Mouse (Mus musculus) heart, adult 2 months (tissue): Measurements from ENCODE around the gene Nxpe4. TPM values are rescaled to one million over a fixed set of nuclear protein-coding genes. Genes with fewer than 3 reads are reported as not detected.

Experiments used
- DNase-seq, 2 experiments: peaks; one replicate each; pipeline ENCODE4 v3.0.0; 2021
- H3K27ac ChIP-seq: fragments of 200-600 bp; 2 replicates; pipeline ENCODE4 v1.8.1; 2022
- H3K27me3 ChIP-seq: fragments of 200-500 bp; 2 replicates; pipeline ENCODE4 v1.6.1; 2012; ENCODE audit warnings: mild to moderate bottlenecking, low read length, inconsistent platforms, mixed read lengths; ENCODE audit not compliant: control insufficient read depth, insufficient read depth
- H3K36me3 ChIP-seq: fragments of 200-500 bp; 2 replicates; pipeline ENCODE4 v1.6.1; 2012; ENCODE audit warnings: low read length, inconsistent platforms; ENCODE audit not compliant: control insufficient read depth, insufficient read depth
- H3K4me1 ChIP-seq: fragments of 200-500 bp; 2 replicates; pipeline ENCODE4 v1.6.1; 2011; ENCODE audit warnings: low read length; ENCODE audit not compliant: control insufficient read depth, insufficient read depth
- H3K4me3 ChIP-seq: fragments of 200-600 bp; 2 replicates; pipeline ENCODE4 v1.8.1; 2022
- H3K79me2 ChIP-seq: fragments of 200-500 bp; replicated peaks from 2 replicates; pipeline ENCODE4 v1.6.1; 2012; ENCODE audit warnings: mild to moderate bottlenecking, inconsistent platforms, low read length, moderate library complexity, mixed read lengths; ENCODE audit not compliant: control insufficient read depth, insufficient read depth
- H3K9ac ChIP-seq: fragments of 200-500 bp; 2 replicates; pipeline ENCODE4 v1.6.1; 2012; ENCODE audit warnings: low read depth, mild to moderate bottlenecking, control low read depth, inconsistent platforms, low read length, mixed read lengths
- CTCF ChIP-seq: fragments of 200-600 bp; IDR thresholded peaks from 2 replicates; pipeline ENCODE4 v1.8.1; 2022; ENCODE audit warnings: antibody characterized with exemption, mild to moderate bottlenecking, moderate library complexity
- EP300 ChIP-seq: fragments of 200-500 bp; IDR thresholded peaks from 2 replicates; pipeline ENCODE4 v1.6.1; 2011; ENCODE audit warnings: low read depth, low read length, control low read depth; ENCODE audit not compliant: insufficient read depth
- POLR2A ChIP-seq: fragments of 200-500 bp; IDR thresholded peaks from 2 replicates; pipeline ENCODE4 v1.6.1; 2011; ENCODE audit warnings: mild to moderate bottlenecking, low read depth, low read length, control low read depth; ENCODE audit not compliant: insufficient read depth
- WGBS: fragments of 180-500 bp; shearing (Covaris S2); methylation state at CpG from one replicate; pipeline ENCODE4 v1.1.7; 2018; 5-methylcytosine and 5-hydroxymethylcytosine counted together
- intact Hi-C: fragments of 180-260 bp; cut with DNase I; formaldehyde crosslinking; loops from one replicate; pipeline ENCODE4 v1.15.1; 2025
- polyA plus RNA-seq: library from polyadenylated mRNA; depleted of rRNA; stranded (reverse); fragments of >200 nt; gene quantifications from 2 replicates; pipeline ENCODE4 v1.2.3, GENCODE M21; 2012; rRNA removed
- total RNA-seq, 2 experiments: library from RNA; stranded (reverse); gene quantifications; 2 replicates each; pipeline ENCODE4 v1.2.3; 2021

Gene Nxpe4
- total and polyA plus RNA-seq, 3 experiments, result 2.9 to 7.8 (median 6.5) TPM

- no peak for TF ChIP-seq POLR2A
- TF ChIP-seq CTCF, result no peak
- TF ChIP-seq EP300, result no peak
- no peak overlapping the region for H3K9ac ChIP-seq
- DNase-seq, result no peak
- intact Hi-C loops, result no loop called here
- no peaks in the 10 kb centered on the region for H3K27me3 ChIP-seq
- no peak overlapping the region for H3K27ac ChIP-seq
- no peaks in the 10 kb centered on the region for H3K36me3 ChIP-seq
- no peaks in the 10 kb centered on the region; the same call in 1 of the 2 replicates for H3K4me1 ChIP-seq
- no peaks in the 10 kb centered on the region for H3K79me2 ChIP-seq
- WGBS, result 88% methylated on average over 7 of the region's 7 CpGs
- no peak overlapping the region for H3K4me3 ChIP-seq
These were observed 265.4 kb downstream of the Nxpe4 start for GRCm38 (mm10) chr9:48427176-48427575.

- Histone ChIP-seq H3K79me2 (no peaks in the 10 kb centered on the region), H3K4me1 (no peaks in the 10 kb centered on the region; the same call in 1 of the 2 replicates), H3K27ac (no peak overlapping the region), H3K4me3 (no peak overlapping the region), H3K36me3 (no peaks in the 10 kb centered on the region), H3K9ac (no peak overlapping the region), H3K27me3 (no peaks in the 10 kb centered on the region)
- no peak for TF ChIP-seq POLR2A
- TF ChIP-seq EP300, result no peak
- TF ChIP-seq CTCF, result no peak
- 70% methylated on average over 8 of the region's 8 CpGs for WGBS
- DNase-seq, result no peak
- intact Hi-C loops, result no loop called here
These were observed 270.6 kb downstream of the Nxpe4 start for GRCm38 (mm10) chr9:48432449-48432848.

- TF ChIP-seq EP300, result no peak
- no peak for TF ChIP-seq POLR2A
- no peak for TF ChIP-seq CTCF
- no peak for DNase-seq
- intact Hi-C loops, result no loop called here
- H3K4me3 ChIP-seq, result no peak overlapping the region
- no peaks in the 10 kb centered on the region for H3K27me3 ChIP-seq
- no peak overlapping the region for H3K27ac ChIP-seq
- H3K79me2 ChIP-seq, result no peaks in the 10 kb centered on the region
- H3K9ac ChIP-seq, result no peak overlapping the region
- no peaks in the 10 kb centered on the region for H3K36me3 ChIP-seq
- peaks cover 2% of the 10 kb centered on the region; the same call in 1 of the 2 replicates for H3K4me1 ChIP-seq
- WGBS, result 53% methylated on average over 1 of the region's 1 CpGs
These were observed 282.1 kb downstream of the Nxpe4 start for GRCm38 (mm10) chr9:48443873-48444272.

- TF ChIP-seq CTCF, result no peak
- TF ChIP-seq POLR2A, result no peak
- no peak for TF ChIP-seq EP300
- no peak overlapping the region for H3K4me3 ChIP-seq
- no peaks in the 10 kb centered on the region for H3K36me3 ChIP-seq
- intact Hi-C loops, result loop anchor here (5.0 kb wide), 1 partner anchor 112 kb away; no protein-coding TSS in a partner anchor
- no peak overlapping the region for H3K9ac ChIP-seq
- peaks cover 2% of the 10 kb centered on the region; the same call in 1 of the 2 replicates for H3K4me1 ChIP-seq
- no peaks in the 10 kb centered on the region for H3K79me2 ChIP-seq
- 80% methylated on average over 2 of the region's 2 CpGs for WGBS
- H3K27ac ChIP-seq, result no peak overlapping the region
- no peaks in the 10 kb centered on the region for H3K27me3 ChIP-seq
- DNase-seq, result no peak
These were observed 283.0 kb downstream of the Nxpe4 start for GRCm38 (mm10) chr9:48444821-48445220.

DNA sequence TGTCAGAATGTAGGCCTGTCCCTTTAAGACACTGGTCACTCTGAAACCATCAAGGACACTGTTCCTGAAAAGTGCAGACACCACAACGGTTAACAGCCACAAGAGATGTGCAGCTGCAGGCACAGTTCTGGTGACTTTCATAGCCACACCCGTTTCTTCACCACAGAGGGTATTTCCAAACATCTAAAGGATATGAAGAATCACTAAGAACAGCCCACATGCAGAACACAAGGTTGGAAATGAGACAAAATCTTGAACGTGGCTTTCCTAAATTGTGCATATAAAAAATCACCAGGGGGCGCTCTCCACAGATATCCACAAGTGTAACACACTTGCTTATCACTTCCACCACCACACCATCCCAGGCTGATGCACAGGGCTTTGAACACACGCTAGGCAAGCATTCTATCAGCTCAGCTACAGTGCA is 286.0 kb downstream of the Nxpe4 start:
- TF ChIP-seq POLR2A, result no peak
- peak; percentile 78 for TF ChIP-seq CTCF
- H3K27me3 ChIP-seq, result no peaks in the 10 kb centered on the region
- intact Hi-C loops, result loop anchor here (5.0 kb wide), 1 partner anchor 110 kb away; no protein-coding TSS in a partner anchor
- H3K27ac ChIP-seq, result no peak overlapping the region
- H3K9ac ChIP-seq, result no peak overlapping the region
- H3K4me1 ChIP-seq, result peaks cover 2% of the 10 kb centered on the region; the same call in 1 of the 2 replicates
- WGBS, result 32% methylated on average over 5 of the region's 5 CpGs
- H3K4me3 ChIP-seq, result no peak overlapping the region
- no peaks in the 10 kb centered on the region for H3K79me2 ChIP-seq
- no peaks in the 10 kb centered on the region for H3K36me3 ChIP-seq
- no peak for DNase-seq

Other genes starting within 250 kb of the Nxpe4 start
- 1 to 10 TPM; 1.8 to 2.1 TPM for gene Nxpe2, start 191.4 kb downstream of the Nxpe4 start, total RNA-seq
- 1.9 and 3.5 TPM in 2 replicates for gene Nxpe2, start 191.4 kb downstream of the Nxpe4 start, polyA plus RNA-seq